Mouse (Mus musculus) heart, adult 11 months (tissue): ENCODE measurements at regions not wholly inside any gene's neighbourhood (a gene's known extent, or its start where the extent isn't known, plus 50 kb on each side); places are given as distances from the start of the nearest gene placed in this dataset.

Experiments used
- DNase-seq: peaks from one replicate; pipeline ENCODE4 v3.0.0; 2022

GRCm38 (mm10) chr13:111860931-111861330 lies 52.1 kb upstream of the Map3k1 start:
- DNase-seq: peak; percentile 59

GRCm38 (mm10) chr13:111862316-111862715 lies 53.5 kb upstream of the Map3k1 start:
- peak; percentile 57 for DNase-seq

GRCm38 (mm10) chr13:111865956-111866355 lies 57.2 kb upstream of the Map3k1 start:
- DNase-seq: peak; percentile 52

GRCm38 (mm10) chr13:111867261-111867660 lies 58.5 kb upstream of the Map3k1 start:
- DNase-seq: peak; percentile 63

- DNase-seq: peak; percentile 96
Observed at GRCm38 (mm10) chr13:111867763-111868725, 59.3 kb upstream of the Map3k1 start.

- peak; percentile 54 for DNase-seq
Observed at GRCm38 (mm10) chr13:111868947-111869346, 60.2 kb upstream of the Map3k1 start.

- peak; percentile 89 for DNase-seq
Observed at GRCm38 (mm10) chr13:111869771-111870437, 61.1 kb upstream of the Map3k1 start.

- no peak for DNase-seq
Observed at GRCm38 (mm10) chr13:111870505-111870904, 61.7 kb upstream of the Map3k1 start.

- DNase-seq: peak; percentile 81
Observed at GRCm38 (mm10) chr13:111871672-111872410, 63.0 kb upstream of the Map3k1 start.

GRCm38 (mm10) chr13:111874330-111874729 lies 65.5 kb upstream of the Map3k1 start:
- DNase-seq: peak; percentile 79

- peak; percentile 36 for DNase-seq
Observed at GRCm38 (mm10) chr13:111876404-111876803, 67.6 kb upstream of the Map3k1 start.

GRCm38 (mm10) chr13:111876847-111877246 lies 68.1 kb upstream of the Map3k1 start:
- DNase-seq: no peak

- DNase-seq: peak; percentile 22
Observed at GRCm38 (mm10) chr13:111883768-111884566, 75.2 kb upstream of the Map3k1 start.

- DNase-seq: no peak
Observed at GRCm38 (mm10) chr13:111890792-111891191, 82.0 kb upstream of the Map3k1 start.

- DNase-seq: no peak
Observed at GRCm38 (mm10) chr13:111892141-111892540, 83.3 kb upstream of the Map3k1 start.

- peak; percentile 93 for DNase-seq
Observed at GRCm38 (mm10) chr13:111893221-111893713, 84.5 kb upstream of the Map3k1 start.

- peak; percentile 94 for DNase-seq
Observed at GRCm38 (mm10) chr13:111894804-111895478, 86.1 kb upstream of the Map3k1 start.

GRCm38 (mm10) chr13:111896279-111896678 lies 87.5 kb upstream of the Map3k1 start:
- peak; percentile 93 for DNase-seq

- DNase-seq: no peak
Observed at GRCm38 (mm10) chr13:111903361-111903760, 94.6 kb upstream of the Map3k1 start.

- DNase-seq: no peak
Observed at GRCm38 (mm10) chr13:111903931-111904330, 95.1 kb upstream of the Map3k1 start.

GRCm38 (mm10) chr13:111904616-111905212 lies 95.9 kb upstream of the Map3k1 start:
- peak; percentile 76 for DNase-seq
